Mouse (Mus musculus): ENCODE measurements at regions not wholly inside any gene's neighbourhood (a gene's known extent, or its start where the extent isn't known, plus 50 kb on each side); places are given as distances from the start of the nearest gene placed in this dataset.

DNA sequence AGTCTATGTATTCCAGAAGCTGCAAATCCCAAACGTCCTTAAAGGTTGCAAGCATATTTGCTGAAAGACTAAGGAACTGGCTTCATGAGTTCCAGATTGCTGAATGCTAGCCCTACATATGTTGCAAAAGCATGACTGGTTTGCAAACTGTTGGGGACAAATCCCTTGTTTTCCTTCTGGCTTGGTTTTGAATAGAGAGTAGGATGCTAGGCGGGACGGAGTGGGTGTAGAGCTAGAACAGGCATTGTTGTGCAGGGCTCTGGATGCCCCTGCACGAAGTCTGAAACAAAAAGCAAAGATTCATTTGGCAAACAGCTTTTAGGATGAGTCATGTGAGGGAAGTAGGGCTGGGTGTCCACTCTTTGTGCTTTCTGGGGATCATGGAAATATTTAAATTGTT is 500.9 kb upstream of the Cnksr2 start:
- intact Hi-C loops (cut with DNase I), result no loop called here
- peak; percentile 2 to 12 for DNase-seq (ENCODE audit: low spot score in 2 of 2)

GRCm38 (mm10) chrX:158577856-158578255 is 534.8 kb upstream of the Cnksr2 start:
- intact Hi-C loops (cut with DNase I), result no loop called here
- no peak for DNase-seq (ENCODE audit: low spot score in 2 of 2)

GRCm38 (mm10) chrX:158613136-158613535 is 570.0 kb upstream of the Cnksr2 start:
- no peak for DNase-seq (ENCODE audit: low spot score in 2 of 2)
- intact Hi-C loops (cut with DNase I), result loop anchor here (5.0 to 10.0 kb wide), 2 partner anchors 244 to 568 kb away; partner anchors contain the start of gene Cnksr2

DNA sequence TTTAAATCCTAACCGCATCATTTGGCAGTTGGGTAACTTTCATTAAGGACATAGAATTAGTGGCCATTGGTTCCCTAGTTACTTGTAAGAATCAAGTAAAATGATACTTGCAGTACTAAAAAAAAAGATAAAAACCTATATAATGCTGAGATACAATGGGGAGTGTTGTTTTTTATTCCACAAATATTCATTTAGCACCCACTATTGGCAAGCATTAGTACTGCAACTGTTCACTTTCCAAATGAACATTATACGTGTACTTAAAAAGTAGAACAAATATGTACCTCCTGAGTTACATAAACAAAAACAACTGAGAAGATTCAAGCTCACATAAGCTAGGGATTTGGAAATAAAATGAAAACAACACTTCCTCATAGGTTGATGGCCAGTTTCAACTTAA is 570.5 kb upstream of the Cnksr2 start:
- DNase-seq (ENCODE audit: low spot score in 2 of 2), result peak; percentile 6 to 24
- intact Hi-C loops (cut with DNase I), result loop anchor here (5.0 to 10.0 kb wide), 2 partner anchors 244 to 569 kb away; partner anchors contain the start of gene Cnksr2

DNA sequence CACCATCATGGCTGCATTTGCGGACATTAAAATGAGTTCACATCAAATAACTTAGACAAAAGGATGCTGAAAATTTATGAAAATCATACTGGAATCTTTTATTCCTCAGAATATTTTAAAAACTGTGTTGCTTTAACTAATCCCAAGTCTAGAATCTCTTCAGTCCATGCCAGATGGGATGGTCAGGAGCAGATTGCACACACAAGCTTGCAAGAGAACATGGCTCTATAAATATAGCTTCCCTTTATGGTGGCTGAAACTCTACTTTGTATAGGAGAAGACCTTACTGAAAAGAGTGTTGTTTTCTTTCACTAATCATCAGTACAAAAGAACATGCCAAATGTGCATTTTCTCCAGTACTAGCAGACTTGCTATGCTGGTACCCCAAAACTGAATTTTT is 570.9 kb upstream of the Cnksr2 start:
- intact Hi-C loops (cut with DNase I), result loop anchor here (5.0 to 10.0 kb wide), 2 partner anchors 243 to 569 kb away; partner anchors contain the start of gene Cnksr2
- DNase-seq (ENCODE audit: low spot score in 2 of 2), result peak; percentile 28 to 37

GRCm38 (mm10) chrX:158614452-158614851 is 571.4 kb upstream of the Cnksr2 start:
- intact Hi-C loops (cut with DNase I), result loop anchor here (5.0 to 10.0 kb wide), 2 partner anchors 243 to 570 kb away; partner anchors contain the start of gene Cnksr2
- peak in 1 of 2 experiments; percentile 28 for DNase-seq (ENCODE audit: low spot score in 2 of 2)

- no peak for DNase-seq (ENCODE audit: low spot score in 2 of 2)
- intact Hi-C loops (cut with DNase I), result loop anchor here (10.0 kb wide), 1 partner anchor 570 kb away; the partner anchor contains the start of gene Cnksr2
Measured at GRCm38 (mm10) chrX:158615096-158615495, 572.0 kb upstream of the Cnksr2 start.

DNA sequence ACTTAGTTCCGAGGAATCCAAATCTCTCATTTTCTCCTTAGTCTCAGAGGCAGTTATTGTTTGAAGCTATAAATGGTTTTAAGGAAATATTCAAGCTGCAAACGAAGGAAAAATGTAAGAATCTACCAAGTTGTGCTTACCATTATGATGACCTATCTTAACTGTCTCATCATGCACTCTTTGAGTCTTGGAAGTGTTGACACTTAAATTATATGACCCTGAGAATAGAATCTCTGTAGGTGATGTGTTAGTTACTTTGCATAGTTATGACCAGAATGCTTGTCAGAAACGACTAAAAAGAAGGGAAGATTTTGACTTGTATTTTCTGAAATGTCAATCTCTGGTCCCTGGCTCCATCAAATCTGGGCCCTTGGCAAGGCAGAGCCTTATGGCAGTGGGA is 582.7 kb upstream of the Rps6ka3 start:
- no peak for DNase-seq (ENCODE audit: low spot score in 2 of 2)
- intact Hi-C loops (cut with DNase I), result no loop called here

DNA sequence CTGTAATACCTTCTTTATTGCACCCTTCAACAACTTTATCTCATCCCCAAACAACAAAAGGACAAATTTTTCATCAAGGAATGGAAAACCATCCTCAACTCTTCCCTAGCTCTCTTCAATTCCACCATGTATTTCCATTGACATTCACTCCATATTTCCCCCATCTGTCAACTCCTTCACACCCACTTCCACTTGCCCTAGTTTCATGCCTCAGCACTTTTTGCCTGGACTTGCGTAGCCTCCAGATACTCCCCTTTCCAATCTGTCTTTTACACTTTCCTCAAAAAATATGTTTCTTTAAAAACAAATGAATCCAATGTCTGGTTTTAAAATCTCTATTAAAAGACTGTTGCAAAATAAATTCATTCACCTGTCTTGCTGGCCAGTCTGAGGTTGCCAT is 577.7 kb upstream of the Rps6ka3 start:
- no peak for DNase-seq (ENCODE audit: low spot score in 2 of 2)

DNA sequence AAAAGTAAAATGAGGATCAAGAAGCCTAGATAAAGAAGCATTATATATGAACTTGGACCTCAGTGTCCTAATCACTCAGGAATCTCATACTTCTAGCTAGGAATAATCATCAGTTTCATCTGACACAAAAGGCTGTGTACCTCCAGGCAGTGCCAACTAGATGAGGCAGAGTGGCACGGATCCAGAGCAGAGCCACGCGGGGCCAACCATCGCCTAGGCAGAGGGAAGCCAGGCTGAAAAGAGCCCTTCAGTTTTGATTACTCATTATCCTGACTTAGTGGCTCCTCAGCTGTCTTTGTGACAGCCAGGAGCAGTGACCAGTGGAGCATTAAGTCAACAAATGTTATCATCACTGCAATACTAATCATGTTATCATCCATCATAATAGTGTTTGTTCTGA is 557.9 kb upstream of the Rps6ka3 start:
- intact Hi-C loops (cut with DNase I), result no loop called here
- no peak for DNase-seq (ENCODE audit: low spot score in 2 of 2)

More for the DNA sequence above, 577.7 kb upstream of the Rps6ka3 start:
- intact Hi-C loops (cut with DNase I), result no loop called here

GRCm38 (mm10) chrX:158656188-158656587 is 553.9 kb upstream of the Rps6ka3 start:
- intact Hi-C loops (cut with DNase I), result no loop called here

DNA sequence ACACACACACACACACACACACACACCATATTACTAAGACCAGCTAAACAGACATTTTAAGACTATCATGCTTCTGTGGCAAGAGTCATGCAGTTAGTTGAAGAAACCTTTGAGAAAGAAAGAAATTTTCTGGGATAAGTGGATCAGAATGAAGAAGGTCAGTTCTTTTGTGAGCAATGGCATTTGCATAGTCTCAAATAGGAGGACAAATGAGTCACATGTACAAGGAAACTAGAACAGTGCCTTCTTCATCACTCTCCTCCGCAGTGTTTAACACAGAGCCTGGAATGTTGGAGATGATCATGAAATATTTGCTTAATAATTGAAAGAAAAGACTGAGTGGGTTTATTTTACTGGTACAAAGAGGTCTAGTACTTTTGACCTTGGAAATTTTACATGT is 515.9 kb upstream of the Rps6ka3 start:
- intact Hi-C loops (cut with DNase I), result no loop called here
- DNase-seq (ENCODE audit: low spot score in 2 of 2), result no peak

More at GRCm38 (mm10) chrX:158656188-158656587, 553.9 kb upstream of the Rps6ka3 start:
- DNase-seq (ENCODE audit: low spot score in 2 of 2), result no peak

DNA sequence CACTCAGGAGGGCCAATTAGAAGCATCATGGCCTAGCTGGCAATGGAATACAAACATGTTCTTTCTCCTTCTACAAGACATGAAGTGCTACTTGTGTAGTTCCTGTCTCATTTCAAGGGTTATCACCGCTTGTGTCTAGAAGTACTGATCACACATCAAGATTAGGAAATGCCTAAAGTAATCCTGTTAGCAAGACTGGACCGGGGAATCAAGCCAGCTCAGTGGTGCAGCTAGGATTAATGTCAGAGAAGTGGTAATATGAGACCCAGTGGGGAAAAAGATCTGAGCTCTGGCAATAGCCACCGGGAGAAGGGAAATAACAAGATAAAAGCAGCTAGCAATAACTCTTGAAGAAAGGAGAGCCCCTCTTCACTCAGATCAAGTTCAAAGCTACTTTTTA is 506.7 kb upstream of the Rps6ka3 start:
- no peak for DNase-seq (ENCODE audit: low spot score in 2 of 2)
- intact Hi-C loops (cut with DNase I), result no loop called here

GRCm38 (mm10) chrX:158709811-158710210 is 500.3 kb upstream of the Rps6ka3 start:
- intact Hi-C loops (cut with DNase I), result no loop called here

GRCm38 (mm10) chrX:158744738-158745137 is 465.4 kb upstream of the Rps6ka3 start:
- DNase-seq (ENCODE audit: low spot score in 2 of 2), result peak; percentile 52 to 57
- intact Hi-C loops (cut with DNase I), result no loop called here

More at GRCm38 (mm10) chrX:158709811-158710210, 500.3 kb upstream of the Rps6ka3 start:
- DNase-seq (ENCODE audit: low spot score in 2 of 2), result no peak

DNA sequence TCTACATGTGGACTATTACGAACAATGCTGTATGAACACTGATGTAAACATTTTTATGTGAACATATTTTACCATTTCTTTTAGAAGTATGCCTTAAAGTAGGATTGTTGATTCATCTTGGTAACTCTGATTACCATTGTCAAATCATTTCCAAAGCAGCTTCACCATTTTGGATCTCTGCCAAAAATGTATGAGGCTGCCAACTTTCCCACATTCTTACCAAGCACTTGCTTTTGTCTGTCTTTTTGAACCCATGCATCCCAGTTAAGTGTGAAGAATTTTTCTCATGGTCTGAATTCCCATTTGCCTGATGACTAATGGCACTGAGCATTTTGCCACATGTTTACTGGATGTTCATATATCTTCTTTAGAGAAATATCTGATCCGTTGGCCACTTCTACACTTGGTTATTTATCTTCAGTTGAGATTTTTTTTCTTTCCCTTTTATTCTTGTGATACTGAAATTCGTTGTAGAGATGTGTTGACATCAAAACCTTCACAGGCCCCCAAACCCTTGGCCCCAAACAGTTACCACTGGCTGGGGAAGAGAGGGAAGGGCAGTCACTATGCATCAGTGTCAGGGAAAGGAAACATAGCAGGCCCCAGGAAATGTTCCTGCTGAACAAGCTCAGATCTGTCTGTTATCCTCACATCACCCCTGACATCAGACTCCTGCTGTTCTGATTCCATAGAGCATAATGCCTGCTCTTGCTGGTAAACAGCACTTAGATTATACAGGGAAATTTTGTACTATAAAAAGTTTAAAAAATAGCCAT is 464.2 kb upstream of the Rps6ka3 start:
- no peak for DNase-seq (ENCODE audit: low spot score in 2 of 2)

More for the DNA sequence above, 464.2 kb upstream of the Rps6ka3 start:
- intact Hi-C loops (cut with DNase I), result no loop called here

Data from left cerebral cortex, postnatal 14 days (tissue).